Mouse (Mus musculus): ENCODE measurements around the gene Olfr720. TPM values are rescaled to one million over a fixed set of nuclear protein-coding genes. Genes with fewer than 3 reads are reported as not detected.

Olfr720 gene
- not detected in 2 replicates for polyA plus RNA-seq (2015; fragmentation: Nextera tagmentation; extraction: Ambion mirVana)

GRCm38 (mm10) chr14:14186738-14187137, at the start of gene Olfr720:
Gene Olfr720, minus strand, starts transcription at chr14:14186838.
- no peaks in the 10 kb centered on the region for H3K4me1 ChIP-seq
- no peak within 1 kb of the TSS for H3K4me2 ChIP-seq
- H3K9ac ChIP-seq: no peak within 1 kb of the TSS
- no peaks in the 10 kb centered on the region for H3K36me3 ChIP-seq (replicated peaks)
- H3K27ac ChIP-seq: no peak within 1 kb of the TSS
- ATAC-seq (replicated peaks): no peak
- no peak within 1 kb of the TSS for H3K4me3 ChIP-seq
- no peaks in the 10 kb centered on the region for H3K27me3 ChIP-seq (replicated peaks)
- no peaks in the 10 kb centered on the region for H3K9me3 ChIP-seq
- 83% methylated on average over 4 of the region's 4 CpGs for WGBS

Other genes starting within 250 kb of the Olfr720 start
- 4.1 and 5.0 TPM in 2 replicates for gene Atxn7, start 225.4 kb downstream of the Olfr720 start, polyA plus RNA-seq (2015; fragmentation: Nextera tagmentation; extraction: Ambion mirVana)
- 158 and 166 TPM in 2 replicates for gene Thoc7, start 225.0 kb downstream of the Olfr720 start, polyA plus RNA-seq (2015; fragmentation: Nextera tagmentation; extraction: Ambion mirVana)
- gene Psmd6, start 65.9 kb downstream of the Olfr720 start, polyA plus RNA-seq (2015; fragmentation: Nextera tagmentation; extraction: Ambion mirVana): 235 and 242 TPM in 2 replicates
- gene Olfr31, start 136.0 kb upstream of the Olfr720 start, polyA plus RNA-seq (2015; fragmentation: Nextera tagmentation; extraction: Ambion mirVana): 0.04 and 0.12 TPM in 2 replicates
- 2.1 and 4.0 TPM in 2 replicates for gene Il3ra, start 159.4 kb upstream of the Olfr720 start, polyA plus RNA-seq (2015; fragmentation: Nextera tagmentation; extraction: Ambion mirVana)
- gene Olfr721-ps1, start 214.5 kb upstream of the Olfr720 start, polyA plus RNA-seq (2015; fragmentation: Nextera tagmentation; extraction: Ambion mirVana): not detected in 2 replicates

Data from midbrain, embryonic 15.5 days (tissue).